Mouse (Mus musculus) limb, embryonic 12.5 days (tissue): ENCODE measurements around the gene Primpol. TPM values are rescaled to one million over a fixed set of nuclear protein-coding genes. Genes with fewer than 3 reads are reported as not detected.

Experiments
- ATAC-seq: fragments of 200-750 bp; cut with Nextera tagmentation; 2 replicates; pipeline ENCODE4 v1.8.0; 2017; ENCODE audit warnings: low read depth, moderate TSS enrichment; ENCODE audit not compliant: insufficient number of reproducible peaks, insufficient read depth, low FRiP score, low TSS enrichment
- H3K27ac ChIP-seq: fragments of 300-500 bp; sonication (generic); 2 replicates; pipeline ENCODE4 v1.5.1; 2016; ENCODE audit warnings: mild to moderate bottlenecking, moderate library complexity
- H3K27me3 ChIP-seq: fragments of 300-500 bp; sonication (generic); 2 replicates; pipeline ENCODE4 v1.6.1; 2016; ENCODE audit warnings: mild to moderate bottlenecking, moderate library complexity
- H3K36me3 ChIP-seq: fragments of 300-500 bp; sonication (generic); 2 replicates; pipeline ENCODE4 v1.6.1; 2016; ENCODE audit warnings: mild to moderate bottlenecking, moderate library complexity
- H3K4me1 ChIP-seq: fragments of 300-500 bp; sonication (generic); replicated peaks from 2 replicates; pipeline ENCODE4 v1.6.1; 2016
- H3K4me2 ChIP-seq: fragments of 300-500 bp; sonication (generic); 2 replicates; pipeline ENCODE4 v1.6.1; 2016; ENCODE audit warnings: mild to moderate bottlenecking, moderate library complexity
- H3K4me3 ChIP-seq: fragments of 300-500 bp; sonication (generic); replicated peaks from 2 replicates; pipeline ENCODE4 v1.5.1; 2016; ENCODE audit warnings: mild to moderate bottlenecking
- H3K9ac ChIP-seq: fragments of 300-500 bp; sonication (generic); replicated peaks from 2 replicates; pipeline ENCODE4 v1.6.1; 2016; ENCODE audit warnings: mild to moderate bottlenecking, moderate library complexity
- H3K9me3 ChIP-seq: fragments of 300-500 bp; sonication (generic); 2 replicates; pipeline ENCODE4 v1.6.1; 2016; ENCODE audit warnings: mild to moderate bottlenecking, moderate library complexity
- WGBS: fragments of 180-500 bp; shearing (Covaris S2); methylation state at CpG from one replicate; pipeline ENCODE4 v1.1.7; 2016; 5-methylcytosine and 5-hydroxymethylcytosine counted together
- polyA plus RNA-seq: library from polyadenylated mRNA; unstranded; fragments of >200 nt; fragmentation: Nextera tagmentation; extraction: Ambion mirVana; gene quantifications from 2 replicates; pipeline ENCODE4 v1.2.1, GENCODE M21; 2016

Primpol gene
- polyA plus RNA-seq, 1 experiment from 2014 or later = 14.9 TPM

DNA sequence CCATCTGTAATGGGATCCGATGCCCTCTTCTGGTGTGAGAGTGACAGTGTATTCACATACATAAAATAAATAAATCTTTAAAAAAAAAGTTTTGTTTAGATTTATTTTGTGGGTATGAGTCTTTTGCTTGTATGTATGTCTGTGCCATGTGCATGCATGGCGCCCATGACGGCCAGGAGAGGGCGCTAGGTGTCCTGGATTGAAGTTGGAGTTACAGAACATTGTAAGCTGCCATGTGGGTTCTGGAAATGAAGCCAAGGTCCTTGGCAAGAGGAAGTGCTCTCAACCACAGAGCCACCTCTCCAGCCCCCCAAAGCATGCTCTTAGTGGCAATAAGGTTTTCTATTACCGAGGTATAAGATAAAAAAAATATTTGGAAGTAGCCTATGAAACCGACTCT lies 57.6 kb downstream of the Primpol start:
- 80% methylated on average over 6 of the region's 6 CpGs for WGBS
- ATAC-seq = no peak
- peaks cover 54% of the 10 kb centered on the region for H3K36me3 ChIP-seq
- H3K9me3 ChIP-seq = no peaks in the 10 kb centered on the region
- H3K27me3 ChIP-seq = no peaks in the 10 kb centered on the region
- no peak overlapping the region for H3K9ac ChIP-seq
- no peak overlapping the region for H3K4me3 ChIP-seq
- no peak overlapping the region for H3K27ac ChIP-seq
- H3K4me2 ChIP-seq = no peak overlapping the region
- H3K4me1 ChIP-seq = no peaks in the 10 kb centered on the region

DNA sequence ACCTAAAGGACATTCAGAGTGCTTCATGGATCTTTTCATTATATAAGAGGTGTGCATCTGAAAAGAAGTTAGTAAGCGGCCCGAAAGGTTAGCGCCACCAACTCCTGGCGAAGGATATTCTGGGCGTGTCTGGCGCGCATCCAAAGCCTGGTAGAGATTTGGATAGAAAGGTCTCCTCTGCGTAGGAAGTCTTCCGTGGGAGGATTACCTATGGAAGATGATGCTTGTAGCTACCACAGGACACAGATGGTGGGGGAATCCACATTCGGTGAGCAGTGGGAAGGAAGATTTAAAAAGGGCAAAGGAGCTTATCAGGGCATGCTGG lies 64.6 kb downstream of the Primpol start:
- 3% methylated on average over 10 of the region's 10 CpGs for WGBS
- H3K4me1 ChIP-seq = peaks cover 12% of the 10 kb centered on the region
- peak overlapping the region; percentile 69 for H3K4me3 ChIP-seq
- no peaks in the 10 kb centered on the region for H3K27me3 ChIP-seq
- no peak overlapping the region for H3K27ac ChIP-seq
- peaks cover 10% of the 10 kb centered on the region for H3K36me3 ChIP-seq
- H3K9ac ChIP-seq = peak overlapping the region; percentile 65
- no peaks in the 10 kb centered on the region for H3K9me3 ChIP-seq
- H3K4me2 ChIP-seq = peak overlapping the region; percentile 67
- no peak for ATAC-seq

DNA sequence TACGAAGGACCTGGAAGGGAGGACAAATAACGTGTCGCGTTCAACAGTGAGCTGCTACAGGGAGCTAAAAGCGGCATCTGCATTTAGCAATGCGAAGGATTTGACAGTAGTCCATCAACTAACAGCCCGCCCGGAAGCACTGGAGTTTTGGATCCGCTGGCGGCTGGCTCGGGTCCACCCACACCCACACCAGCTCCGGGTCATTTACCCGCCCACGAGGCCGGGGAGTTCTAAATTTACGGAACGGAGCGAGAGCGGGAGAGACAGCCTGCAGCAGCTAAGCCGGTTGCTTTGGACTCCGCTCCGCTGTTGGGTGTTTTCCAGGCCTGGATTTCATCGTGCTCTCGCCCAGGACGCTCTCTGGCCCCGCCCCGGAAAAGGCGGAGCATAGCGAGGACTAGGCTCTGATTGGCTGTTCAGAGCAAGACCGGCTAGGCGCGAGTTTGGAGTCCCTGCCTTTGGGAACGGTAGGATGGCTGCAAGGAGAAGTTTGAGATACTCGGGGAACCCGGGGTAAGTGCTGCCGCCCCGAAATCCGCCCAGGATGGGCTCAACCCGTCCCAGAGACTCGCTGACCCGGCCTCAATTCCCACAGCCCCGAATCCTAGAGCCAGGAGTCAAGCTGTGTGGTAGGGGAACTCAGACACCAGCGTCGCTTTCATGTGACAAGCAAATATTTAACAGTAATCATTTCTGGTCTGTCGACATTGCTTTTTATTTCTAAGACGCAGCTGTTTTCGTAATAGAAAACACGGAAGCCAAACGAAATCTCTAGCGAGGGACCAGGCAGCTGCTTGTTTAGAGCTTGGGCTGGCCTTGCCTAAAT lies 65.2 kb downstream of the Primpol start, which contains the start of gene Cenpu:
Cenpu (plus strand) TSS at position 414 of the 826 bp plus-strand sequence.
- H3K4me1 ChIP-seq = peaks cover 12% of the 10 kb centered on the region
- peaks cover 10% of the 10 kb centered on the region for H3K36me3 ChIP-seq
- H3K4me3 ChIP-seq = peak within 1 kb of the TSS; percentile 69
- peak within 1 kb of the TSS; percentile 67 for H3K4me2 ChIP-seq
- H3K9me3 ChIP-seq = no peaks in the 10 kb centered on the region
- WGBS = under 1% methylated on average over 50 of the region's 50 CpGs
- peak; percentile 97 for ATAC-seq
- peak within 1 kb of the TSS; percentile 65 for H3K9ac ChIP-seq
- H3K27me3 ChIP-seq = no peaks in the 10 kb centered on the region
- 0 out of 2 replicates have a peak within 1 kb of the TSS, but pooled peaks have one; percentile 50 for H3K27ac ChIP-seq

DNA sequence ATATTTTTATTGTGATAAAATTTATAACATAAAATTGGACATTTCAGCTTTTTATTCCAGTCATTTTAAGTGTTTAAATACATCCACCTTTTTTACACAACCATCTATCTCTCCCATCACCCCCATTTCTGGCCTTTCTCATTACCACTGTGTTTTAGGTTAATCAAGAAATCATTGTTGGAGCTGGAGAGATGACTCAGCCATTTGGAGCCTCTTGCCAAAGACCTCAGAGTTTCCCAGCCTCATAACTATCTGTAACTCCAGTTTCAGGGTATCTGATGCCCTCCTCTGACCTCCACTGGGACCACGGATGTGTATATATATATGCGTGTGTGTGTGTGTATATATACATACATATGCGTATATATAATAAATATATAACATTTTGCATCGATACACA lies 66.0 kb downstream of the Primpol start:
- Histone ChIP-seq H3K4me1 (peaks cover 12% of the 10 kb centered on the region), H3K36me3 (peaks cover 4% of the 10 kb centered on the region), H3K4me3 (peak overlapping the region; percentile 69), H3K9me3 (no peaks in the 10 kb centered on the region), H3K9ac (no peak overlapping the region), H3K27me3 (no peaks in the 10 kb centered on the region), H3K4me2 (peak overlapping the region; percentile 62), H3K27ac (no peak overlapping the region)
- ATAC-seq = no peak
- WGBS = 55% methylated on average over 4 of the region's 4 CpGs

DNA sequence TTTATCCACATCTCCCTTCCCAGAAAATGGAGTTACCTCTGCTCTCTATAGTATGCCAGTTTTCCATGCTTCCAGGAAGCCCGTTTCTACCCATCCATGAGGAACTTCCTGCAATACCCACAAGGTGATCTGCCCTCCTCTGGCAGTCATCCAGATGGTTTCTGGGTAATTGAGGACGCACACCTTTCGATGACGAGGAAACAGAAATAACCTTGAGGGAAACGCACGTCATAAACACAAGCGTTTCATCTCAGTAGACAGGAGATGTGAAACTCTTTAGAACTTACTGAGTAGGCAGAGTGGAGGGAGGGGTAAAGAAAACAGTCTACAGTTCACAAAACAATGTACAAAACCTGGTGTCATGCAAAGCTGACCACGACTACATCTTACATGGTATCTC lies 67.0 kb downstream of the Primpol start:
- Histone ChIP-seq H3K27ac (no peak overlapping the region), H3K9me3 (no peaks in the 10 kb centered on the region), H3K4me1 (peaks cover 12% of the 10 kb centered on the region), H3K4me3 (no peak overlapping the region), H3K9ac (no peak overlapping the region), H3K27me3 (no peaks in the 10 kb centered on the region), H3K4me2 (no peak overlapping the region), H3K36me3 (no peaks in the 10 kb centered on the region)
- WGBS = 81% methylated on average over 8 of the region's 8 CpGs
- ATAC-seq = no peak

DNA sequence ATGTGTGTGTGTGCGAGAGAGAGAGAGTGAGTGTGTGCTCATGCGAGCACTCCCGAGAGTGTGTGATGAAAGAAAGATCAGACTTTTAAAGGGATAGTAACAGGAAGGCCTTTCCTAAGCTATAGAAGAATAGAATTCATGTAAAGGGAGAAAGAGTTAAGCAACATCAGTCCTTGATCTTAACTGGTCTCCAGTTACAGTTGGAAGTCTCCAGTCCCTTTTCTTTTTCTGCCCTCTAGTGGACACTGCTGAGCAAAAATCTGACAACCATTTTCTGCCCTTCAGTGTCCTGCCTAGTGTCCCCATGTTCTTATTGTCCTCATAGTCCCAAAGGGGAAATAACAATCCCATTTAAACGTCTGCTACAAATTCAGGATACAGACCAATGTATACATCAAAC lies 69.8 kb downstream of the Primpol start:
- Histone ChIP-seq H3K36me3 (no peaks in the 10 kb centered on the region), H3K4me1 (peaks cover 6% of the 10 kb centered on the region; the same call in 1 of the 2 replicates), H3K9me3 (no peaks in the 10 kb centered on the region), H3K27ac (no peak overlapping the region), H3K9ac (no peak overlapping the region), H3K4me3 (no peak overlapping the region), H3K4me2 (no peak overlapping the region), H3K27me3 (no peaks in the 10 kb centered on the region)
- no peak for ATAC-seq
- 48% methylated on average over 4 of the region's 4 CpGs for WGBS

DNA sequence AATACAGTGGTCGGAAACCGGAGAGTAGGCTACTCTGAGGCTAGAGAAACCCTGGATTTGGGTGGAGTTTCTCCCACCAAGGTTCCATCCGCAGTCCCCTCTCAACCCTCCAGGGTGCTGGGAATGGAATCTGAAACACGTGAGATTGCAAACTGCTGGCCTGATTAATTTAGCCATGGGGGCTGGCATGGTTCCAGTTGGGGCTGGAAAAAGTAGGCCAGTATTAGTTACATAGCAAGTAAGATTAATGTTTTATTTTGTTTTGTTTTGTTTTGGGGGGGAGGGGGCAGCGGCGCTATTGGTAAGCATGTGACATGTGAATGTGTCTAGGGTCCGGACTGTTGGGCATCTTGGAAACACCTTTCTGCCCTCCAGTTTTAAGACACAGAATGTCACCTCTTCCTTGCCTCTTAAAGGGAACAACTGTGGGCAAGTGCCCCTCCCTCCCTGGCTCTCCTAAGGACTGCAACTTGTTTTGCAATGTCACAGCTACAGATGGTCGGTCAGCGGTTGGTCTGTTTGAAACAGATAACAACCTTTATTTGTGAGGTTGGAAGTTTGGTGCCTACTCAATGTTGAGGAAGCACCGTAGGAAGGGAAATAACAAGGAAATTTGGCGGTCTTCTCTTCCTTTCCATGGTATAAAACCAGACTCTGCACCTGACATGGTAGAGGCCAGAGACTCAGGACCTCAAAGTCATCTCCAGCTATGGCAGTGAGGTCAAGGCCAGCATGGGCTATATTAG lies 70.4 kb downstream of the Primpol start:
- ATAC-seq = no peak
- Histone ChIP-seq H3K36me3 (no peaks in the 10 kb centered on the region), H3K4me2 (no peak overlapping the region), H3K9ac (no peak overlapping the region), H3K9me3 (no peaks in the 10 kb centered on the region), H3K27ac (no peak overlapping the region), H3K4me1 (peaks cover 6% of the 10 kb centered on the region; the same call in 1 of the 2 replicates), H3K4me3 (no peak overlapping the region), H3K27me3 (no peaks in the 10 kb centered on the region)
- 76% methylated on average over 11 of the region's 11 CpGs for WGBS

DNA sequence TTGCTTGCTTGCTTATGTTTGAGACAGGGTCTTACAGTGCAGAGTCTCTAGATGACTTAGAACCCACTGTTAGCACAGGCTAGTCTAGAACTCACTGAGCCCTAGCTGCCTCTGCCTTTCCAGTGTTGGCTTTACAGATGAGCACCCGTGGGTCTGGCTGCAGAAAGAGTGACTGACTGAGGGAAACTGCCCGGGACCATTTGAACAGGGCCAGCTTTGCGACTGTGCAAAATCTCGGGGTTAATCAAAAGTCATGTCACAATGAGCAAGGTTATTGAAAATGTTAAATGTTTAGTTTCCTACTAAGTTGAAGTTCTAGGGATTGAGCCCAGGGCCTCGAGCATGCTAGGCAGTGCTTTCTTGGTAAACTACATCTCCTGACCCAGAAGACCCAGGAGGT lies 71.2 kb downstream of the Primpol start:
- H3K27me3 ChIP-seq = no peaks in the 10 kb centered on the region
- no peaks in the 10 kb centered on the region for H3K9me3 ChIP-seq
- H3K36me3 ChIP-seq = no peaks in the 10 kb centered on the region
- H3K4me1 ChIP-seq = peaks cover 3% of the 10 kb centered on the region; the same call in 1 of the 2 replicates
- H3K9ac ChIP-seq = no peak overlapping the region
- no peak overlapping the region for H3K27ac ChIP-seq
- no peak for ATAC-seq
- WGBS = 81% methylated on average over 5 of the region's 5 CpGs
- H3K4me2 ChIP-seq = no peak overlapping the region
- H3K4me3 ChIP-seq = no peak overlapping the region

DNA sequence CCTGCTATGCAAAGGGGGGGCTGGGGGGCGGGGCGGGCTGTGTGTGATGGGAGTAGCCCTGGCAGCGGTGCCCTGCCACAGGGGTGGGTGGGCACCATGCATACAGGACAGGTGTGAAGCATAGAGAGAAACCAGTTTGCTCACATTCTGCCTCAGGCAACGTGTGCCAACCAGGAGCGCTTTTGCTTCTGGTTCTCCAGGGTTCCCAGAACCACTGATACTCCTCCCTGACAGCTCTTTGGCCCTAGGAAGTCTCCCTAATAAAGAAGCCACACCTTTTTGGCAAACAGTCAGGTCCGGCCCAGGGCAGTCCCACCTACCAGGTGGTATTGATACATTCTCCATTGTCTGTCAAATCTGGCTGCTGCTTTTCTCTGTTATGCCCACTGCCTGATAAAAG lies 73.3 kb downstream of the Primpol start:
- H3K9ac ChIP-seq = no peak overlapping the region
- peaks cover 14% of the 10 kb centered on the region; the same call in 1 of the 2 replicates for H3K4me1 ChIP-seq
- H3K36me3 ChIP-seq = no peaks in the 10 kb centered on the region
- ATAC-seq = no peak
- H3K27me3 ChIP-seq = no peaks in the 10 kb centered on the region
- H3K4me3 ChIP-seq = no peak overlapping the region
- no peaks in the 10 kb centered on the region for H3K9me3 ChIP-seq
- H3K4me2 ChIP-seq = no peak overlapping the region
- 75% methylated on average over 6 of the region's 6 CpGs for WGBS
- H3K27ac ChIP-seq = no peak overlapping the region

DNA sequence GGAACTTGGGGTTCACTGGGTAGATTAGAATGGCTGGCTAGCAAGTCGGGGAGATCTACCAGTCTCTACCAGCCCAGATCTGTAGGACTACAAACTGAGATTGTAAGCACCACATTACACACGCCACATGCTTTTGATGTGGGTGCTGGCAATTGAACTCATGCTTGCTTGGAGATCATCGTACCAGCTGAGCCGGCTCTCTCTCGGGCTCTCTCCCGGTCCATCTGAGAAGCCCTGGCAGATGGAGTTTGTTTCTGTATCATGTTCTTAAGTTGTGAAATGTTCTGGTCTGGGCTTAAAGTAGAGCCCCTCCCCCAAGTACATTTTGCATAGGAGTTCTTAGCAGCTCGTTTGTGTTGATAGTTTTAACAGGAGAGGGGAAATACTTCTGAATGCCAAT lies 73.8 kb downstream of the Primpol start:
- 81% methylated on average over 7 of the region's 7 CpGs for WGBS
- Histone ChIP-seq H3K27me3 (no peaks in the 10 kb centered on the region), H3K4me3 (no peak overlapping the region), H3K9ac (no peak overlapping the region), H3K36me3 (no peaks in the 10 kb centered on the region), H3K4me1 (peaks cover 14% of the 10 kb centered on the region; the same call in 1 of the 2 replicates), H3K4me2 (no peak overlapping the region), H3K27ac (no peak overlapping the region), H3K9me3 (no peaks in the 10 kb centered on the region)
- no peak for ATAC-seq

DNA sequence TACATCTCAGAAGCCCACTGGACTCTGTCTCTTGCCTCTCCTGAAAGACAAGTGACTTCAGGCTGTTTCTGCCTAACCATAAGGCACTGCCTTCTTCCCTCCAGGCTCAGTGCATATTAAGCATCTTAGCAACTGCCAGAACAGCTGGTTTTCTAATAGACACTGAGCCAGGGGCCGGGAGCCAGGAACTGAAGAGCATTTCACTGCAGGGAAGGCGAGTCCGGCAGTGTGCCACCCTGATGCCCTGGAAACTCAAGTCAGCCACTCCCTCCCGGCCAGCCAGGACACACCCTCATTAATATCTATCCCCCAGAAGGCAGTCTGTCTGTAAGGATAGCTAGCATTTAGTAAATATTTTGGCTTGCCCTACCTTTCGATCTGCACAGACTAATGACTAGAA lies 77.3 kb downstream of the Primpol start:
- no peak for ATAC-seq
- Histone ChIP-seq H3K27me3 (no peaks in the 10 kb centered on the region), H3K4me3 (no peak overlapping the region), H3K9me3 (no peaks in the 10 kb centered on the region), H3K27ac (peak overlapping the region; percentile 35; the same call in 1 of the 2 replicates), H3K36me3 (no peaks in the 10 kb centered on the region), H3K9ac (no peak overlapping the region), H3K4me1 (peaks cover 20% of the 10 kb centered on the region; the same call in 1 of the 2 replicates), H3K4me2 (no peak overlapping the region)
- WGBS = 48% methylated on average over 5 of the region's 5 CpGs
